Mouse (Mus musculus) limb, embryonic 12.5 days (tissue): ENCODE results near the gene Pde1b. TPM values are rescaled to one million over a fixed set of nuclear protein-coding genes. Genes with fewer than 3 reads are reported as not detected.

ENCODE experiments used
- ATAC-seq: fragments of 200-750 bp; cut with Nextera tagmentation; 2 replicates; pipeline ENCODE4 v1.8.0; 2017; ENCODE audit warnings: low read depth, moderate TSS enrichment; ENCODE audit not compliant: insufficient number of reproducible peaks, insufficient read depth, low FRiP score, low TSS enrichment
- H3K27ac ChIP-seq: fragments of 300-500 bp; sonication (generic); 2 replicates; pipeline ENCODE4 v1.5.1; 2016; ENCODE audit warnings: mild to moderate bottlenecking, moderate library complexity
- H3K27me3 ChIP-seq: fragments of 300-500 bp; sonication (generic); 2 replicates; pipeline ENCODE4 v1.6.1; 2016; ENCODE audit warnings: mild to moderate bottlenecking, moderate library complexity
- H3K36me3 ChIP-seq: fragments of 300-500 bp; sonication (generic); 2 replicates; pipeline ENCODE4 v1.6.1; 2016; ENCODE audit warnings: mild to moderate bottlenecking, moderate library complexity
- H3K4me1 ChIP-seq: fragments of 300-500 bp; sonication (generic); replicated peaks from 2 replicates; pipeline ENCODE4 v1.6.1; 2016
- H3K4me2 ChIP-seq: fragments of 300-500 bp; sonication (generic); 2 replicates; pipeline ENCODE4 v1.6.1; 2016; ENCODE audit warnings: mild to moderate bottlenecking, moderate library complexity
- H3K4me3 ChIP-seq: fragments of 300-500 bp; sonication (generic); replicated peaks from 2 replicates; pipeline ENCODE4 v1.5.1; 2016; ENCODE audit warnings: mild to moderate bottlenecking
- H3K9ac ChIP-seq: fragments of 300-500 bp; sonication (generic); replicated peaks from 2 replicates; pipeline ENCODE4 v1.6.1; 2016; ENCODE audit warnings: mild to moderate bottlenecking, moderate library complexity
- H3K9me3 ChIP-seq: fragments of 300-500 bp; sonication (generic); 2 replicates; pipeline ENCODE4 v1.6.1; 2016; ENCODE audit warnings: mild to moderate bottlenecking, moderate library complexity
- WGBS: fragments of 180-500 bp; shearing (Covaris S2); methylation state at CpG from one replicate; pipeline ENCODE4 v1.1.7; 2016; 5-methylcytosine and 5-hydroxymethylcytosine counted together
- polyA plus RNA-seq: library from polyadenylated mRNA; unstranded; fragments of >200 nt; fragmentation: Nextera tagmentation; extraction: Ambion mirVana; gene quantifications from 2 replicates; pipeline ENCODE4 v1.2.1, GENCODE M21; 2016

Pde1b gene
- polyA plus RNA-seq, result 4.2 and 4.5 TPM in 2 replicates

DNA sequence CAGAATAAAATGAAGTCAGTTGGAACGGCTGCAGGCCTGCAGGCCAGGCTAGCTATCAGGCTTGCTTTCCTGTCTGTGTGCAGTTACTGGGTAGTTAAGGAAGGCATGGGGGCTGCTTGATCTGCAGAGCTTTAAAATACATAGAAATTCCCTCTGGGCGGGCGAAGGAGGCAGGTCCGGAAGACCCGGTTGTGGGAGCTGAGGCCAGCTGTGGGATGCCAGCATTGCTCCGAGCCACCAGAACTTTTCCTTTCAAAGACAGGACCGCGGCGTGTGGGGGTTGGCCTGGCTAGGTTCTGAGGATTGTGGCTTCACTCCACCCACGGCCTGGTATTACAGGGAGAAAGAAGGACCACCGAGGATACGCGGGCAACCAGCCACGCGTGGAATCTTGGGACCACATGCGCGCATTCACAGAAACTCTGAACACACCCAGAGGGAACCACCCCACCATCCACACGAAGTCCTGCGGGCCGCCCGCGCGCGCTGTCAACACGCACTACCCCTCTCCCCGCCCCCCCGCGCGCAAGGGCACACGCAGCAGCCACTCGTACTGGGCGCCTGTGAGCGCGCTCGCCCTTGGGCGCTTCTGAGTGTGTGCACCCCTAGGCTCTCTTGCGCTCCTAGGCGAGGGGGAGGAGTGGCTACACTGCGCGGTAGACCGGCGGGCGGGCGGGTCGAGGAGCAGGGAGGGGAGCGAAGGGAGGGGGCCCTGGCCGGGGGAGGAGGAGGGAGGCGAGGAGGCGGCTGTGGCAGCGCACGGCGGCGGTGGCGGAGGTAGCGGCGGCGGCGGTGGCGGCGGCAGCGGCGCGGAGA, at the start of gene Pde1b:
Gene Pde1b, plus strand, starts transcription at position 600 of the 816 bp plus-strand sequence.
- peak; percentile 83 for ATAC-seq
- 1% methylated on average over 57 of the region's 63 CpGs for WGBS
- Histone ChIP-seq H3K36me3 (no peaks in the 10 kb centered on the region), H3K27ac (peak within 1 kb of the TSS; percentile 69; the same call in 1 of the 2 replicates), H3K4me2 (peak within 1 kb of the TSS; percentile 94), H3K4me1 (peaks cover 26% of the 10 kb centered on the region), H3K9me3 (no peaks in the 10 kb centered on the region), H3K4me3 (peak within 1 kb of the TSS; percentile 62), H3K9ac (peak within 1 kb of the TSS; percentile 68), H3K27me3 (peaks cover 63% of the 10 kb centered on the region)

DNA sequence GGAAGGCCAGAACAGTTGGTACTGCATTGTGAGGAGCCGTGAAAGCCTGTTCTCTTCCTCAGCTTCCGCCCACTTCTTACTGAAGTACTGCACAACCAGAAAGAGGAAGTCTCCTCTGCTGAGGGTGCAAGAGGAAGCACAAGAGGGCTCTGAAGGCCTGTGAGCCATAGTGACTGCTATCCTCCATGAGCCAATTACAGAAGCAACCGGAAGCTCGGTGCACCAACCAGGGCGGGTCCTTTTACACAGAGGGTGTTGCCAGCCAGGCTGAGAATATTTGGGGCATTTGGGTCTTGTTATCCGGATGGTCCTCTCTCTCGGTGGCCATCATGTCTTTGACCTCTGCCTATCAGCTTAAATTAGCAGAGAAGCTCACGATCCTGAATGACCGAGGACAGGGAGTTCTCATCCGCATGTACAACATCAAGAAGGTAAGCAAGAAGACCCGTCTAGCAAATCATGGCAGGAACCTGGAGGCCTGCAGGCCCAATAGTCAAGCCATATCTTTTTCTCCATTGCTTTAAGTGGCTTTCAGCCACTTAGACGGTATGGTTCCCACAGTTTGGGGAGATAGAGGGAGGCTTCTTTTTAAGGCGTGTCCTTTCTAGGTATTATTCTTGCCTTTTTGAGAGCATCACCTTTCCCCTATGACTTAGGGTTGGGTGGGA, 49.1 kb upstream of the Pde1b start, which contains the start of gene Nckap1l:
Gene Nckap1l, plus strand, starts transcription at position 244 of the 668 bp plus-strand sequence.
- no peaks in the 10 kb centered on the region for H3K27me3 ChIP-seq
- no peak within 1 kb of the TSS for H3K4me2 ChIP-seq
- no peak within 1 kb of the TSS for H3K27ac ChIP-seq
- WGBS, result 89% methylated on average over 13 of the region's 13 CpGs
- H3K36me3 ChIP-seq, result no peaks in the 10 kb centered on the region
- no peak for ATAC-seq
- no peaks in the 10 kb centered on the region for H3K9me3 ChIP-seq
- H3K4me3 ChIP-seq, result no peak within 1 kb of the TSS
- no peak within 1 kb of the TSS for H3K9ac ChIP-seq
- no peaks in the 10 kb centered on the region for H3K4me1 ChIP-seq

DNA sequence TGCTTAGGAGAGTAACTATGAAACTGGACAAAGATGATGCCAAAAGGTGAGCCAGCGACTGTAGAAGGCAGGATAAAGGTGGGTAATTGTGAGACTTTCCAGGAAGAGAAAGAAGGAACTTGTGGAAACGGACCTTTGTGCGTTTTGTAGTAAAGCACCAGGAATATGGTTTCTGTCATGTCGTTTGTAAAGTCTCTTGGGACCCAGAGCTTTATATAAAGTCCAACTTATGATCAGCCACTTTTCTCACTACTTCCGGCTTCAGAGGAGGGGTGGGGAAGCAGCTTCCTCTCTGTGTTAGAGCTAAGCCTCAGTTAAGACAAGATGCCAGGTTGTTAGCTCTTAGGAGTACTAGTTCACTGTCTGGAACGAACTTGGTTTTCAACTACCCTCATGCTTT, 48.4 kb upstream of the Pde1b start:
- ATAC-seq, result no peak

DNA sequence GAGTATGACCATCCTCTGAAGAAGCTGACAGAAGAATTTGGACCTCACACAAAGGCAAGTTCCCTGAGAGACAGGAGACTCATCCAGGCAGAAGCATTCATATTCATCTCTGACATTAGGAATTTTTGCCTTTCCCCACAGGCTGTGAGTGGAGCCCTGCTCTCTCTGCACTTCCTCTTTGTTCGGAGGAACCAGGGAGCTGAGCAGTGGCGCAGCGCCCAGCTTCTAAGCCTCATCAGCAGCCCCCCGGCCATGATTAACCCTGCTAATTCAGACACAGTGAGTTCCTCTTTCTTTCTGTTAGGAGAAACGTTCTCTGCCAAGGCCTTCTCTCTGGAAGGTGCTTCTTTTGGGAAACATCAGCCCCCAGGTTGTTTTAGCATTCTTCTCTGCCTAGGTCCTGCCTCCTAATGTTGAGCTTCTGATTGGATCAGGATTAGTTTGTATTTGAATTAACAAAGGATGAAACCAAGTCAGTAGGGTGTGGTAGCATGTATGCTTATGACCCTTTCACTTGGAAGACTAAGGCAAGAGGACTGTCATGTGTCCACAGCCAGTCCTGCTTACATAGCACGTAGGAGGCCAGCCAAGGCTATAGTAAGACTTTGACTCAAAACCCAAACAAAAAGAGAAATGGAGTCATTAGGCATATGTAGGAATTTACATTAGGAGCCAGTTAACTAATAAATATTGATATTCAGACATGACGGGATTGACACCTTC, 40.1 kb upstream of the Pde1b start:
- H3K27me3 ChIP-seq, result no peaks in the 10 kb centered on the region
- WGBS, result 80% methylated on average over 7 of the region's 7 CpGs

More for the DNA sequence above, 48.4 kb upstream of the Pde1b start:
- Histone ChIP-seq H3K4me2 (no peak overlapping the region), H3K4me1 (no peaks in the 10 kb centered on the region), H3K27me3 (no peaks in the 10 kb centered on the region), H3K9me3 (no peaks in the 10 kb centered on the region), H3K4me3 (no peak overlapping the region), H3K36me3 (no peaks in the 10 kb centered on the region), H3K27ac (no peak overlapping the region), H3K9ac (no peak overlapping the region)
- WGBS, result 79% methylated on average over 6 of the region's 6 CpGs

DNA sequence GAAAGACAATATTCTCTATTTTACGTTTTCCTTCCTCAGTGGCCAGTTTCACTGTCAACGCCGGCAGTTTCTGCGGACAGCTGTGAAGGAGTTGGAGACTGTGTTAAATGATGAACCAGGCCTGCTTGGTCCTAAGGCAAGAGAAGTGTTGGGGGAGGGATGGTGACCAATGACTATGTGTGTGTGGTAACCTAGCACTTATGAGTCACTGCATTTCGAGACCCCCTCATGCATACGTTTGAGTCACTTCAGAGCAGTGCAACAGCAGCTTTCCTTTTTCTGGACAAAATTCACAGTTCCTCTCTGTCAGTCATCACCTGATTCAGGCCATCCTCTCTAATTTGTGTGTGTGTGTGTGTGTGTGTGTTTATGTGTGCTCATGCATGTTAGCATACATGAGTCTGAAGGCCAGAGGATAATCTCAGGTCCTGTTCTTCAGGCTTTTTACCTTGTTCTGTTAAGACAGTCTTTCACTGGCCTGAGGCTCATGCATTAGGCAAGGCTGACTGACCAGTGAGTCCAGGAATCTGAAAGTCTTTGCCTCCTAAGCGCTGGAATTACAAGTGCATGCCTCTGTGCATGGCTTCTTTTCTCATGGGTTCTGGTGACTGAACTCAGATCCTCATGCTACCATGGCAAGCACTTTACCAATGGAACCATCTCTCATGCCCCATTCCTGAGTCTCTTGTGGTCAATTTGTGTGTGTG, 31.2 kb upstream of the Pde1b start:
- Histone ChIP-seq H3K4me3 (no peak overlapping the region), H3K9me3 (no peaks in the 10 kb centered on the region), H3K4me2 (no peak overlapping the region), H3K9ac (no peak overlapping the region), H3K36me3 (no peaks in the 10 kb centered on the region), H3K27me3 (no peaks in the 10 kb centered on the region), H3K4me1 (no peaks in the 10 kb centered on the region), H3K27ac (no peak overlapping the region)
- WGBS, result 80% methylated on average over 7 of the region's 7 CpGs
- no peak for ATAC-seq

More for the DNA sequence above, 40.1 kb upstream of the Pde1b start:
- Histone ChIP-seq H3K9me3 (no peaks in the 10 kb centered on the region), H3K4me3 (no peak overlapping the region), H3K4me1 (no peaks in the 10 kb centered on the region), H3K36me3 (no peaks in the 10 kb centered on the region), H3K27ac (no peak overlapping the region), H3K9ac (no peak overlapping the region), H3K4me2 (no peak overlapping the region)
- ATAC-seq, result no peak

DNA sequence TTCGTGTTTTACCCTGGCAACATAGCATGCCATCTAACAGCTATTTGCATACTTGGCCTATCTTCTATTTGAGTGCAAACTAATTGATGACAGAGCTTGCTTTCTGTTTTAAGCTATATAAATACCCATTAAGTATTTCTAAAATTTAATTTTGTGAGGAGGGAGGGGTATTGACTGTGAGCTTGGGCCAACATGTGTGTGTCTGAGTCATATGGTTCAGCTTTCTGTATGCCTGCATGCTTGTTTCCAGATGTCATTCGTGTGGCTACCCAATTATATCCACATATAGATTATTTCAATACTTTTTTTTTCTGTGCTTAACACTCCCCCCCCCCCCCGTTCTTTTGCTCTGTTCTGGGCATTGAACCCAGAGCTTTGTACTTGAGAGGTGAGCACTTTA, 30.6 kb upstream of the Pde1b start:
- H3K9me3 ChIP-seq, result no peaks in the 10 kb centered on the region
- 72% methylated on average over 3 of the region's 3 CpGs for WGBS

DNA sequence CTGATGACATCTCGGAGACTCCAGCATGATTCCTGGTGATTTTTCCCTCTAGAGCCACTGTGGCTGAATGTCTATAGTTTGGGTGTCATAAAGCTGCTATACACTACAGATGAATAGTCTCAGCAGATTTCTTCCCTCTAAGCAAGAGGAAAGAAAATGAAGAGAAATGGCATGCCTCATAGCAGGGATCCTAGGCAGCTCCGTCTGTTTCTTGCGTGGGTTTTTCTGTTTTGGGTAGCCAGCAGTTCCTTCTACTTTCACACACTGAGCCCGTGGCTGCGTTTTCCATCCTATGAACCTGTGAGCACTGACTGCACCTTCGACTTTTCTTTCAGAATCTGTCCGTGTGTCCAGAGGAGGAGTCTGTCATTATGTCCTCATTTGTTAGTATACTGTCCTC, 29.7 kb upstream of the Pde1b start:
- Histone ChIP-seq H3K27ac (no peak overlapping the region), H3K4me1 (no peaks in the 10 kb centered on the region), H3K27me3 (no peaks in the 10 kb centered on the region), H3K4me3 (no peak overlapping the region), H3K9ac (no peak overlapping the region), H3K9me3 (no peaks in the 10 kb centered on the region), H3K36me3 (no peaks in the 10 kb centered on the region), H3K4me2 (no peak overlapping the region)
- WGBS, result 85% methylated on average over 7 of the region's 7 CpGs
- ATAC-seq, result no peak

More for the DNA sequence above, 30.6 kb upstream of the Pde1b start:
- no peak overlapping the region for H3K4me3 ChIP-seq
- H3K27ac ChIP-seq, result no peak overlapping the region
- no peaks in the 10 kb centered on the region for H3K4me1 ChIP-seq
- H3K9ac ChIP-seq, result no peak overlapping the region
- H3K27me3 ChIP-seq, result no peaks in the 10 kb centered on the region
- H3K36me3 ChIP-seq, result no peaks in the 10 kb centered on the region
- no peak overlapping the region for H3K4me2 ChIP-seq
- ATAC-seq, result no peak

DNA sequence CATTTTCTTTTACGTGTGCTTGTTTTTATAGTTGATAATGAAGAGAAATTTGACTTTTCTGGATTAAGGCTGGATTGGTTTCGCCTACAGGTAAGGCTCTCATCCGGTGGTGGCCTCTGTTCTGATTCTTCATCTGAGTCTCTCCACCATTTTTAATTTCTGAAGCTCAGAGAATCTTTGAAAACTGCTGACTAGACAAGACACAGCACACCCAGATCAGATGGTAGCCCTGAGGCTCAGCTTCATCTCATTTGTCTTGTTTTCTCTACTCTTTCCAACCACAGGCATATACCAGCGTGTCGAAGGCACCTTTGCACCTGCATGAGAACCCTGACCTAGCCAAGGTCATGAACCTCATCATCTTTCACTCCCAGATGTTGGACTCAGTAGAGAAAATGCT, 29.1 kb upstream of the Pde1b start:
- WGBS, result 92% methylated on average over 5 of the region's 5 CpGs
- Histone ChIP-seq H3K27me3 (no peaks in the 10 kb centered on the region), H3K36me3 (no peaks in the 10 kb centered on the region), H3K9ac (no peak overlapping the region), H3K4me1 (no peaks in the 10 kb centered on the region), H3K27ac (no peak overlapping the region), H3K4me2 (no peak overlapping the region), H3K4me3 (no peak overlapping the region), H3K9me3 (no peaks in the 10 kb centered on the region)
- ATAC-seq, result no peak

DNA sequence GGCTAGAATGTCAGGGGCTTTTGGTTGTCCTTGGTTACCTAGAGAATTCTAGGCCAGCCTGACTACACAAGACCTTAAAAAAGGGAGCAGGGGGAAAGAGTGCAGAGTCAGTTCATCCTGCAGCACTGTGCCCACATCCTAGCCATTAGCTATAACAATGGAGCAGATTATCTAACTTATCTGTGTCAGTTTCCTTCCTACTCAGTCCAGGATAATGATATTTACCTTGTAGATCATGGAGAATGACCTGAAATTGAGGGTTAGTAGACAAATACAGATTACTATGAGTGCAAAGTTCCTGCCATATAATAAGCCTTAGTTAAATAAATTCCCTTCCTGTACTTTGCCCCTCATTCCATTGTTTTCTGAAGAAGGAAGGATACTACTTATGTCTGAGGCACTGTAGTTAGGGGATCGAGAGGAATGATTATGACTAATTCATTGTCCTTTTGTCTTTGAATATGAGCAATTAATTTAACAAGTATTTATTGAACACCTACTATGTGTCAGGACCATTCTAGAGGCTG, 23.7 kb upstream of the Pde1b start:
- Histone ChIP-seq H3K27ac (no peak overlapping the region), H3K9me3 (no peaks in the 10 kb centered on the region), H3K9ac (no peak overlapping the region), H3K27me3 (no peaks in the 10 kb centered on the region), H3K4me2 (no peak overlapping the region), H3K36me3 (no peaks in the 10 kb centered on the region), H3K4me1 (peaks cover 1% of the 10 kb centered on the region; the same call in 1 of the 2 replicates), H3K4me3 (no peak overlapping the region)
- 81% methylated on average over 1 of the region's 1 CpGs for WGBS
- ATAC-seq, result no peak

DNA sequence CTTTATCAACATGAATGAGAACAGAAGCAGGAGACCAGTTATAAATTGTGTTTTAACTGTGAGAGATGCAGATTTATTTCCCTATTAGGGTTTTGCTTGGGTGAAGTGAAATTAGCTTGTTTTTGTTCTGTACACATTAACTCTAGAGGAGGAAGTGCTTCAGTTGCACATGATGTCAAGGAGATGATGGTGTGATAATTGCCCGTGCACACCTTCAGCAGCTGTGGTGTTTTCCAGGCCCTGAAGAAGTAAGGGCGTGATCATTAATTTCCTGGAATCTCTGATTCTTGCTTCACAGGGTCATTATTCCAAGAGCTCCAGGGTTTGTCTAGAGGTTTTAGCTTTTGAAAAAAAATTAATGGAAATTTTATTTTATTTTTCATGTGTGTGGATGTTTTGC, 22.7 kb upstream of the Pde1b start:
- no peak overlapping the region for H3K27ac ChIP-seq
- H3K4me2 ChIP-seq, result no peak overlapping the region
- no peak overlapping the region for H3K9ac ChIP-seq
- WGBS, result 75% methylated on average over 2 of the region's 2 CpGs
- peaks cover 11% of the 10 kb centered on the region for H3K4me1 ChIP-seq
- no peaks in the 10 kb centered on the region for H3K27me3 ChIP-seq
- no peaks in the 10 kb centered on the region for H3K9me3 ChIP-seq
- no peak for ATAC-seq
- H3K36me3 ChIP-seq, result no peaks in the 10 kb centered on the region
- H3K4me3 ChIP-seq, result no peak overlapping the region
